Mouse (Mus musculus) c-Kit-negative CD71-positive TER-119-positive erythroid progenitor cells, embryonic 14.5 days (primary cell): Measurements from ENCODE around the gene Enox1.
"Not testable (repeated sequence)": the region's sequence is repeated elsewhere in the genome, so short reads cannot be mapped to it uniquely, and the experiment has no call there.

Experiments used
- DNase-seq: peaks from one replicate; pipeline ENCODE4 v3.0.0-alpha.2; 2013; ENCODE audit warnings: low read depth, low spot score

The Enox1 gene

DNA sequence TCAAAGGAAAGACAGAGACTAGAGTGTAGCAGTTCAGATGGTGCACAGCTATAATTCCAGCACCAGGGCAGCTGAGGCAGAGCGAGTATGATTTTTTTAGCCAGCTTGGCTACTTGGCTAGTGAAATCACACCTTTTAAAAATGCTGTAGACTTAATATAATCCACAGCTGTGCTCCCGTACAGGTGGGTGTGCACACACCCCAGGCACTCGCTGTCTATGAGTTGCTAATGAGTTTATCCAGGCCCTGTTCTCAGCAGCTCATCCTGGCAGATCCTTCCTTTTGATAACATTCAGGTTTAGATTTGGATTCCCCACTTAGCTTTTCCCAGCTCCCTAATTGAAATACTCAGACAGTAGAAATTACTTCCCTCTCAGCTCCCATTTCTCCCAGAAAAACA lies 353.4 kb downstream of the Enox1 start:
- DNase-seq: no peak

DNA sequence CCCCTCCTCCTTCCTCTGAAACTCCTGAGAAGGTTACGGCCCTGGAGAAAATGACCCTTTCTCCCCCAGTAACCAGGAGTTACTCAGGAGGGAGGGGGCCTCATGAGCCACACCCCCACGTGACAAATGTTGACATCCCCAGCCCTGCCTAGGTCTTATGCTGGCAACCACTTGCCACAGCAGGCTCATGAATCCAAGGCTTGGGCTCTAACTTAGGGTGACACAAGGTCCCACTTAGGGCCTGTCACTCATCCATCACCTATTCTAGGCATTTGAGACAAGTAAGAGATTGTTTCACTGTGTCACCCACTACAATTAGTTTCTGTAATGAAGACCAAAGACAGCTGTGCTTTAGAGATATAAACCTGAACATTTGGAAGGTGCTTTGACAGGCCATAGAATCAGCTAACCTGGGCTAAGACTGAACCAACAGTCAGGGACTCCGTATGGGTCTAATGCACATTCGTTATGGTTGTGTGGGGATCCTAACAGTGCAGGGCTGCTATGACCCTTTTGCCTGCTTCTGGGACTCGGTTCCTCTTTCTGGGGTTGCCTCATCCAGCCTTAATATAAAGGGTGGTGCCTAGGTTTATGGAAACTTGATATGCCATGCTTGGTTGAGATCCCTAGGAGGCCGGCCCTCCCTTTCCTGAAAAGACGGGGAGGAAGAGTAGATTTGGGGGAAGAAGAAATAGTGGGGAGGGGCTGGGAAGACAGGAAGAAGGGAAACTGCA lies 354.7 kb downstream of the Enox1 start:
- no peak for DNase-seq

DNA sequence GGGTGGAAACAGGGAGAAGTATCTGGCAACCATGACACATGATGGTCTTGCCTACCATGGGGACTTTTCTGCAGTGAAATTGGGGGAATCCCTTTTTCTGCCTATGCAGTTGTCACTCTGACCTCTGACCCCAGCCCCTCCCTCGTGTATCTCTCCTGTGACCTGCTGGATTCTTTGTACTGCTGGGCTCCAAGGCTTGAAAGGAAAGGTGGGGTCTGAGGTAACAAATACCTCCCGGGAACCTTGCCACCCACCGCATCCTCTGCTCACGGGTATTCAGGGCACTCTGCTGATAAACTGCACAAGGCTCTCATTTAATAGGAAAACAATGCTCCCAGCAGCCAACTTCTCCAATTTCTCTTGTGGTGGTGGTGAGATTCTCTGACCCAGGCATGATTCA lies 361.5 kb downstream of the Enox1 start:
- DNase-seq: no peak

DNA sequence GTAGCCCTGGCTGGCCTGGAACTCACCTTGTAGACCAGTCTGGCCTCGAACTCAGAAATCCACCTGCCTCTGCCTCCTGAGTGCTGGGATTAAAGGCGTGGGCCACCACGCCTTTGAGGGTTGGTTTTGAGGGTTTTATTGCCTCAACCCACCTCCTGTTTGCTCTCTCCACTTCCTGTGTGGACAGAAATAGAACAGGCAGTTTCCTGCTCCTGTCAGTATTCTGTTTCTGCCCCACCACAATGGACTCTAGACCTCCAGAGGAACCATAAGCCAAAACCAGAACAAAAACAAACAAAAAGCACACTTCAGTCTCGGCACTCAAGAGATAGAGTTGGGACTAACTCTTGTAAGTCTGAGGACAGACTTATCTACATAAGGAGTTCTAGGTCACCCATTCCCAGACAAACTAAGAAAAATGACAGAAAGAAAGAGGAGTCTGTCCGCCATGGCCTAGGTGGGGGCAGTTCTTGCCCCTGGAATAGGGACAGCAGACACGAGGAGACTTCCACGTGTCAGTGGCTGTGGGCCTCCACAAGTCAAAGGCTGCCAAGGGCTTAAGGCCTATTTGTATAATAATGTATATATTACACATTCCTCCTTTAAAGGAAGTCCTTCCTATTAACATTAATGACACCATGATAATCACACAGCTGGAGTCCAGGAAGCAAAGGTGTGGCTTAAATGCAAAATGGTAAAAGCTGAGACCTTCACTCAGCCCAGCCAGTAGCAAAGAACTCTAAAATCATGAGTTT lies 362.6 kb downstream of the Enox1 start:
- no peak for DNase-seq

DNA sequence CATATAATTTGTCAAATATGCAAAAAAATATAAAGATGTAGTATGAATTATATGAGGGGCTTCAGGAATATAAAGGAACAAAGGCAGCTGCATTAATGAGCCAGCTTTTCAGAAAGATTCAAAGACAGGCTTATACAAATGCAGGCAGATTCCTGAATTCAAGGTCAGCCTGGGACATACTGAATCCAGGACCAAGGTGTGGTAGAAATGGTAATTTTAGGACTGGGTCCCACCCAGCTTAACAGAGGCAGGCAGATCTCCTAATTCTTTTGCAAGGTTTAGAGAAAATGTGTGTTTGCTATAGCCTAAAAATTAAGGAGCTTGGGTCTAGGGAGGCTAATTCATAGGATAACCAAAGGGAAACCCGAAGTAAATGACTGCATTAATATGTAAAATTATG lies 363.1 kb downstream of the Enox1 start:
- DNase-seq: no peak

DNA sequence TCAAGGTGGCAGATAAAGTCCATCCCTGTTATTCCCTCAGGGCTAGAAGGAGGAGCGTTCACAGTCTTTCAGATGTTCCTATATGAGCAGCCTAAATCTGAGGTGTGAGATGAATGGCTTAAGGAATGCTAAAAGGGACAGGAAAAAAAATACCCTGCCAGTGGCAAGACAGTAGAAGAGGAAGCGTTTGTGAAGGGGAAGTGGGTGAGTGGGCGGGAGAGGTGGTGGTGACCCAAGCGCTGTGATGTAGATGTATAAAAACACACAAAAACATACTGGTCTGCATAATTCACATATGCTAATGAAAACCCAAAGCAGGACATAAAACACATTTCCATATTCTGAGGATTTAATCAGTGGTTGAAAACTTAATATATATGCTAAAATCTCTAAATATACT lies 367.7 kb downstream of the Enox1 start:
- no peak for DNase-seq

DNA sequence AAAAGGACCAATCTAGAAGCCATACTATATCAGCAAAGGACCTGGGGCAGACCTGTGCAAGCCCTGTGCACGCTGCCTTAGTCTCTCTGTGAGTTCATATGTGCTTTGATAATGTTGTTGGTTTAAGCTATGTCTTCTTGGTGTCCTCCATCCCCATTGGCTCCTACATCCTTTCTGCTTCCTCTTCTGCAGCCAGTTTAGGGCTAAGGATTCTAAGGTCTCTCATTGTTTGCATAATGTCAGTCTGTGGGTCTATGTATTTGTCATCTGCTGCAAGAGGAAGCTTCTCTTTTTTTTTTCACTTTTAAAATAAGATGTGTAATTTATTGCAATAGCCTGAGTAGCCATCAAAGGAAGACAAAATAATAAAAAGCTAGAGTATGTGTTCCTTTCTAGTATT lies 369.7 kb downstream of the Enox1 start:
- DNase-seq: no peak

DNA sequence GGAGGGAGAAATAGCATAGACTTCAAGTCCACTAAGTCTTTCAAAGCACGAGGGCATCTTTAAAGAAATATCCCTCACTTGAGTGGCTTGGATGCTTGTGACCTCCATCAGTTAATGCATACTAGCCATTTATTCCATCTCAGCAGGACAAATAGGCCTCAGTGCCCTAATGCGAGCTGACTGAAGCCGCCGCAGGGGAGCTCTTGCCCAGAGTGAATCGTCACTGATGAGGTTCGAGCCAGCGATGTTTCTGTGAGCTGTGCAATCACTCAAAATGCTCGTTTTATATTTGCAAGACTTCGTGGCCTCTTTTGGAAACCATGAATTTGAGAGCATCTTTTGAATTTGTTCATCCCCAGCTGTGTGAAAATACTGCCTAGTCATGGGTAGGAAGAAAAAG lies 372.6 kb downstream of the Enox1 start:
- DNase-seq: no peak

DNA sequence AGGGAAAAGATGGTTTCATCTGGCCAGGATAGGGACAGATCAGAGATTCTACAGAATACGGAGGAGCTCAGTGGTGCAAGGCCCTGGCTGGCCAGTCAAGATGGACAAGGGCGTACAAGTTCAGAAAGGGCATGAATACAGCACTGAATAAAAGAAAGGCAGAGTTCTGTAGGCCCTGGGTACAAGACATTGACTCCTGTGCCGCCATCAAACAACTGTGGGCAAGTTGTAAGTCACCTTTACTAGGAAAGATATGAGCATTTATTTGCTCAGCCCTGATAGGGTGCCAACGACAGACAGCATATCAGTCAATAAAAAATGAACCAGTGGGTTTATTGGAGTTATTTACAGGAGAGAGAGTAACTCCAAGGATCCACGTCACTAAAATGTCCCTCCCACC lies 373.1 kb downstream of the Enox1 start:
- DNase-seq: no peak

DNA sequence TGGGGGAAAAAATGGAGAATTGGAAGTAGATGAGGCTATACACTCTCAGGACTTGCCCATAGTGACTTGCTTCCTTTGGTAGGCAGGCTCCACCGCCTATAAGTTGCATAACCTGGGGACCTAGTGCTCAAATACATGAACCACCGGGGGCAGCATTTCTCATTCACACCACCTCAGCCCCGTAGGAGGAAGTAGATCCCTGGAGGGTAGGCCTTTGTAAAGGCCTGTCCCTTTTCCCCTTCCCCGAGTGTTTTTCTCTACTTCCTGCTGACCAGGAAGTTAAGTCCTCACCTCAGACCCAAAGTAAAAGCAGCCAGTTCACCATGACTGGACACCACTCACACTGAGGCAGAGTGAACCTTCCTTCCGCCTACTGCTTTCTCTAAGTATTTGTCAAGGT lies 377.1 kb downstream of the Enox1 start:
- DNase-seq: no peak

DNA sequence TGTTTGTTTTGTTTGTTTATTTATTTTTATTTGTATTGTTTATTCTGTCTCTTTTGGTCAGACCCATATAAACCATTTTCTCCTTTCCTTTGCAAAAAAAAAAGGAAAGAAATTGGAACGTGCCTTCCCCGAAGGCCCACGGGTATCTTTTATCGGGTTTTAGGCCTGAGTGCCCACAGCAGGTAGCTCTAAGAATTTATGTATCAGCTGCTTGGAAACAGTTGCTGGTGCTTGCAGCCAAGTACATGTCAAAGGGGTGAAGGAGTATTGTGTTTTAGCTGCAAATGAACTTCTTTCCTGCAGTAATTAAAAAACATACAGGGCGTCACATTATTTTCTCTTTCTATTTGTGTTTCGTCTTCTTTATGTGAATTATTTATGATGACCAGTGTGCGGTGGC lies 377.6 kb downstream of the Enox1 start:
- DNase-seq: no peak

DNA sequence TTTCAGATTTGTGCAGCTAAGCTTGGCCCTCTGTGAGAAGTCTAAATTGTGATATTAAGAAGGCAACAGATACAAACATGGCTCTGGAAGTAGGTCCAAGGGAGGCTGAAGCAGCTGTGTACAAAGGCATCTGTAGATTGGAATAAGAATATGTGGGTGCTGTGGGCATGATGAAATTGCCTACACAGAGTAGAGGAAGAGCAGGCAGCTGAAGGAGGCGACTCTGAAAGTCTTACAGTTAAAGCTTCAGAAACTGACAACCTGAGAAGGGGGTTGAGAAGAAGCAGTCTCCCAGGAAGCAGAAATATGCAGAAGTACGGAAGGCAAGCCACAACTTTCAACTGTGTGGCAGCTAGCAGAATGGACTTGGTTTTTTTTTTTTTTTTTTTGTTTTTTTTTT lies 380.0 kb downstream of the Enox1 start:
- DNase-seq: no peak

DNA sequence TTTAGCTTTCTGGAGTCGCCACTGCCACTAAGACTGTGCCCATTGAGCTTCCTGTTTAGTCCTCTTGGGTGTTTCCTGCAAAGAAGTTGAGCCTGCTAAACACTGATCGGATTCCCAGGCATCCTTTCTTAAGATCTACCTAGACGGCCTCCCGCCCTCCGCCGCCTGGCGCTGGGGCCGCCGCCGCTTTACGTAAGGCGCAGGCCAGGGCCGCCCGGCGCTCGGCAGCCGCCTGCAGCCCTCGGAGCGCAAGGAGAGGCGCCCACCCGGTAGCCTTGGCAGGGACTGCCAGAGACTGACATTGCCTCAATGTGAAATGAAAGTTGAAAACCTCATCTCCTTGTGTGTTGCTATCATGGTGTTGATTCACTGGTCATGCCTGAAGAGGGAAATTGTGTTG lies 383.0 kb downstream of the Enox1 start:
- DNase-seq: not testable (repeated sequence)

DNA sequence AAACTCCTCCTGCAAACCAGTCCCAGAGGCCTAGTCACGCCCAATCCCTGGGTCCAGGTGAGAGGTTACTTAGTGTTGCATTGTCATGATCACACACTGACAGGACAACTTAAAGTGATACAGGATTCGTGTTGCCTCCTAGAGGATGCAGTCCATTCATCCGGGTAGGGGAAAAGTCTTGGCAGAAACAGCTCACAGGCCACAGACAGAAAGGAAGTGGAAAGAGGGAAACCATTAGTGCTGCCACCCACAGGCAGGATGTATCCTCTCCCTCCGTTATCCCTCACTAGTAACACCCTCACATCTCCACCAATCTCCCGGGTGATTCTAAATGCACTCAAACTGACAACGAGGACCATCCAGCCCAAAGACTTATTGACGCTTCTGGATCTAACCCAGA lies 385.4 kb downstream of the Enox1 start:
- DNase-seq: no peak

DNA sequence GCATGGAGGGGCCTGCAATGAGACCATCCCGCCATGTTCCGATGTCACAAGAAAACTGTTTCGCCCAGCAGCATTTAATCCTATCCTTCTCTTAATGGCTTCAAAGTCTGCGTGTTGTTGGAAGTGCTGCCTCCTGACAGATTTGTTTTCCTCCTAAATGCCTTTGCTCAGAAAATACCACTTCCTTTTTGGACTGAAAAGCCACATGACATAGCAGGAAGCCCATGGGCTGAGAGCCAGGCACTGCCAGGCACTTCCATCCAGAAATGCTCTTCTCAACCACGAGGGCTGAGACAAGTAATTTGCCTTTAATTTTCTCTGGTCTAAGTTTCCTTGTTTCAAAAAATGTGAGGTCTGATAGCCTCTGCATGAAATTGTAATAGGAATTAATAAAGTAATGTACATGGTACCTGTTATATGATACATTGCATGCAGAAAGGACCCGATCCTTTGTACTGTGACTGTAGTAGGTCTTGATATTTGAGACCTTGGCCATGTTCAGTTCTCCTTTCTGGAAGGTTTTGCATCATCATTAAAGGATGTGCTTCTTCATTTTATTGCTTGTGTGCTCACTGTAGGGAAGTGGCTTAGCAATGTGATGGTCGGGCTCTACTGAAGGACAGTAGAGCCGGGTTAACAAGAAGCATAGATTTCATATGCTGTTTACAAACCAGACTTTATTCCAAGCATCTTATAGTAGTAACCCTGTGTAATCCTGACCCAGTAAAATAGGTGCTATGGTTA lies 390.1 kb downstream of the Enox1 start:
- DNase-seq: no peak

DNA sequence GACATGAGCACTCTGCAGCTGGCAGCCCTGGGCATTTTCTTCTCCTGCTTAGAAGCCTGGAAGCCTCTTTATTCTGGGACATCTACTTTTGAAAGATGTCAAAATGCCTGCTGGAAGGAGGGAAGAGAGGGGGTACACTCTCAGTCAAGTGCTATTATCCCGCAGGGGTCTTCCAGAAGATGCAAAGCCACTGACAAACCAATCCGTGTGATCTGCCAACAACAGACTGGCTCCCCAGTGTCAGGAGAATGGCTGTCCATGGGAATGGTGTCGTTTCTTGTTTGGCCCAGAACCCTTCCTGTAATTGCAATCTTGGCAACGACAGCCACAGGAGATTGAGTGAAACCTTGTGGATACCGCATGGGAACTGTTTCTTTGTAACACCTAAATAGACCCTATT lies 390.8 kb downstream of the Enox1 start:
- DNase-seq: no peak

DNA sequence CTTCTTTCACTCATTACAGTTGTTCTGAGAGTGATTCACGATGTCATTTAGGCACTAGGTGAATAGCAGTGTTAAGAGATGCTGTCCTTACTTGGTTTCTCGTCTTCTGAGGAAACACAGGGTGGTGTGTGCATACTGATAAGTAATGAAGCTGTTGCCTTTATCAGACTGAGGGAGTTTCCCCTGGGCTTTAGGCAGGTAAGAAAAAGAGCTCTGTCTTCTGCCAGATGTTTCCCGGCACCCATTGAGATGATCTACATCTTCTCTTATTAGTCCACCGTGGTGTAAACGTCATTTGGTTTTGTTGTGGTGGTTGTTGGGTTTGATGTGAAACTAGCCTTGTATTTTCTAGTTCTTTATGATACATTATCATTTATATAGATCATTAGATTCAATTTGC lies 392.4 kb downstream of the Enox1 start:
- DNase-seq: no peak

DNA sequence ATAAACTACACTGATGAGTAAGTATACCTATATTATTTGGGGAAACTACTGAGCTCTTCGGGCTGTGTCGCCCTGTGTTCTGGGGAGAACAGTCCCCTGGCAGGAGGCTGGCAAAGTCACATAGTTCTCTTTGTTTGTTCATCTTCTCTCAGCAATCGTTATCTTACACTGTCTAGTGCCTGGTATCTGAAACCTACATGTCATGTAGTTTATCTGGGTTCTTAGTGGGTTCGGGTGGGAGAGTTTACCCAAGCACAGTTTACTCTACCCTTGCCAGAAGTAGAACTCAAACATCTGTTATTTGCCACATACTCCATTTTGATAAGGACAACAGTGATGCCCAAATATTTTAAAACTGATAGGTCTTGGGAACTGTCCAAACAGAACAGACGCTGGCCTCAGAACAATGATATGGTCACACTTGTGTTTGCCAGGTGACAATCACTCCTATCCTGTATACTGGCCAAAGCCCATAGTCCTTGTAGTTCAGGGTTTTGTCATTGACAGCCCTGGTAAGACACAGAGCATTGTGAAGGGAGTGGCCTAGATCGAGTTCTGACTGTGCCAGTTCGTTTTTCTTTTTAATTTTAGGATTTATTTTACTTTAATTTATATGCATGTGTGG lies 401.0 kb downstream of the Enox1 start:
- DNase-seq: no peak

DNA sequence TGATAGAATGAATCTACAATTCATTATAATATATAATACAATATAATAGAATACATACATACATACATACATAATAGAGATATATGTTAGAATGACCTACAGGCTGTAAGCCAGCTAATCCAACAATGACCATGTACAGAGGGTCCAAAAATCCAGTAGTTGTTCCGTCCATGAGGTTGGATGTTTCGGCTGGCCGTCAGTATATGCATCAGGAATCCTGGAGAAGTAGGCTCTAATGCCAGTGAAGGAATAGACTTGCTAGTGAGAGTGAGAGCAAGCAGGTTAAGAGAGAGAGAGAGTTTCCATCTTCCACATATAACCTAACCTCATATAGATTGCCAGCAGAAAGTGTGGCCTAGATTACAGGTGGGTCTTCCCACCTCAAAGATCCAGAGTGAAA lies 402.3 kb downstream of the Enox1 start:
- DNase-seq: no peak

DNA sequence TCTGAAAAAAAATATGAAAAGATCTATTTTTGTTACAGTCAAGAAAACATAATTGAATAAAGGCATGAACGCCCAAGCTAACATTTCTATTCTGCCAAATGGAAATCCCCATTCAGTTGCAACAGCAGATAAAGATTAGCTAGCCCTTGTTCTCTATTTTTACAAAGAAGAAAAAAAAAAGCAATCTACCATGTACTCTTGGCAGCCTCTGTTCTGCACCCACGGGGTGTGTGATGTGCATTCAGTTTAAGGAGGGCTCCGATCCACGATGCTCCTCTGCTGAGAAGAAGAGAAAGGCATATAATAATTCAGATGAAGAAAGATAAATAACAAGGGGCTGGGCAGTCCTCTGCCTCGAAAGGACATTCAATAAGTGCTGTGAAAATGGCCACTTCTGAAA lies 403.2 kb downstream of the Enox1 start:
- DNase-seq: no peak

DNA sequence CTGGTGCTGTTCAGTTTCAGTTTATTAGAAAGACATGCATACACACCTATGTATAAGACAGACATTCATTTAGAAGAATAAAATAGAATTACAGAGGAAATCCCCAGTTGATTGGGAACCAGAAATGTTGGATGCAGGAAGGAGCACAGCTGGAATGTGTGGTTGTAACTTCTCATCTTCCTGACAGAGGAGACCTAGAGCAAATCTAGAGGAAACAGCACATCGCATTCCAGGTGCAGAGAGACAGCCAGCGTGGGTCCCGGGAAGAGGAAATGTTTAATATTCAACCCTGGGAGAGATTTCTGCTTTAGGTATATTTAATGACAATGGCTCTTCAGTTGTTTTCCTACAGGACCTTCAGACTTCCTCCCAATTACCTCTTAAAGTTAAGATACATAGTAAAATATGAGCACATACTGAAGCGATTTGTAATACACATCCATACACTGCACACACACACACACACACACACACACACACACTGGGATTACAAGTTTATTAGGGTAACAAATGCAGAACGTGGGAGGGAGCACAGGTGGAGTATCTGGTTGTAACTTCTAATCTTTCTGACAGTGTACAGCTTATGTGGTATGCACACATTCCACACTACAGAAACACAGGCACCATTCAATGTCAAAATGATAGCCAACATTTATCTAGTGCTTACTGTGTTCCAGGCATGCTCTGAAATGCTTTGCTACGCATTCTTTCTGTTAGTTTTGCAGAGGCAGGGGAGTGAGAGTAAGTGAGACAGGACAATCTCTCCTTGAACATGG lies 405.4 kb downstream of the Enox1 start:
- DNase-seq: no peak

DNA sequence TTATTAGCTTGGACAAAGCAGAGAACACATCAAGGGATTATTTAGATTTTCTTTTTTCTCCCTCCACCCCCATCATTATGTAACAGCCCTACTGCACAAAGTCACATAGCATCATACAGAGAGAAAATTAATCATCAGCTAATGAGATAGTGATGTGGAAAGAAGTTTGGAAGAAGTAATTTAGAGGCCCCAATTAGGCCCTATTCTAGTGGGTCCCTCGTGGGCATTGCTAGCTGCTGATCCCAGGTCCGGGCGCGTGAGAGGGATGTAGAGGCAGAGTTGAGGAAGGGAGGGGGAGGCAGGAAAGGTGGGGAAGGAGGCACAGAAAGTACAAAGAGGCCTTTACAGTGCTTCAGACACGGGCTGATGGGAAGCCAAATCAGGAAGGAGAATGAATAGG lies 407.4 kb downstream of the Enox1 start:
- DNase-seq: no peak
